Mouse (Mus musculus) ES-E14 (cell line): ENCODE measurements around the gene Clec14a. TPM values are rescaled to one million over a fixed set of nuclear protein-coding genes. Genes with fewer than 3 reads are reported as not detected.

Experiments
- DNase-seq: peaks from one replicate; pipeline ENCODE4 v3.0.0-alpha.2; 2013; ENCODE audit warnings: low read depth, low spot score
- H3K27ac ChIP-seq: 2 replicates; pipeline ENCODE4 v1.5.1; 2012; ENCODE audit warnings: low read depth, mild to moderate bottlenecking, low read length, moderate library complexity, mixed read lengths; ENCODE audit not compliant: poor library complexity, insufficient read depth, severe bottlenecking
- H3K36me3 ChIP-seq: 2 replicates; pipeline ENCODE4 v1.6.1; 2012; ENCODE audit warnings: mild to moderate bottlenecking, low read length, moderate library complexity, mixed read lengths; ENCODE audit not compliant: control insufficient read depth, poor library complexity, insufficient read depth, severe bottlenecking
- H3K4me1 ChIP-seq, 2 experiments: fragments of 150-350 bp in 1 of 2; sonication (generic) in 1 of 2; 2 replicates each; pipeline ENCODE4 v1.6.1; 2012; ENCODE audit warnings: low read length in 2 of 2, mild to moderate bottlenecking in 1 of 2, mixed read lengths in 1 of 2; ENCODE audit not compliant: control insufficient read depth in 2 of 2, insufficient read depth in 2 of 2, poor library complexity in 1 of 2
- H3K4me3 ChIP-seq, 2 experiments: fragments of 150-350 bp in 1 of 2; sonication (generic) in 1 of 2; 2 replicates each; pipeline ENCODE4 v1.5.1; 2012; ENCODE audit warnings: low read length in 2 of 2, low read depth in 1 of 2, mild to moderate bottlenecking in 1 of 2, mixed read lengths in 1 of 2; ENCODE audit not compliant: insufficient read depth in 1 of 2, poor library complexity in 1 of 2, severe bottlenecking in 1 of 2
- H3K9ac ChIP-seq: 2 replicates; pipeline ENCODE4 v1.6.1; 2012; ENCODE audit warnings: low read depth, mild to moderate bottlenecking, low read length, mixed read lengths; ENCODE audit not compliant: poor library complexity, insufficient read depth, severe bottlenecking
- H3K9me3 ChIP-seq: fragments of 150-350 bp; sonication (generic); 2 replicates; pipeline ENCODE4 v1.6.1; 2012; ENCODE audit warnings: low read depth, mild to moderate bottlenecking, low read length; ENCODE audit not compliant: control insufficient read depth, insufficient read depth
- CHD2 ChIP-seq: IDR thresholded peaks from 2 replicates; pipeline ENCODE4 v1.6.1; 2014; ENCODE audit warnings: mild to moderate bottlenecking, low read depth, low read length, inconsistent platforms
- HCFC1 ChIP-seq: IDR thresholded peaks from 2 replicates; pipeline ENCODE4 v1.6.1; 2012; ENCODE audit warnings: low read length, inconsistent platforms, borderline replicate concordance; ENCODE audit not compliant: insufficient read depth
- MAFK ChIP-seq: IDR thresholded peaks from 2 replicates; pipeline ENCODE4 v1.6.1; 2014; ENCODE audit warnings: mild to moderate bottlenecking, low read depth, low read length, inconsistent platforms; ENCODE audit not compliant: insufficient read depth
- ZC3H11A ChIP-seq: IDR thresholded peaks from 2 replicates; pipeline ENCODE4 v1.6.1; 2012; ENCODE audit warnings: low read depth, mild to moderate bottlenecking, inconsistent platforms, low read length, borderline replicate concordance
- ZNF384 ChIP-seq: IDR thresholded peaks from 2 replicates; pipeline ENCODE4 v1.6.1; 2012; ENCODE audit warnings: low read depth, low read length, inconsistent platforms
- in situ Hi-C, 2 experiments: fragments of 600-800 bp; cut with MboI; formaldehyde crosslinking; loops; one replicate each; pipeline ENCODE4 v1.15.1; 2025; ENCODE audit warnings: low sequenced_read_pairs in 2 of 2, inconsistent platforms in 1 of 2; ENCODE audit not compliant: unreplicated experiment in 2 of 2
- total RNA-seq: library from RNA; depleted of rRNA; stranded (reverse); fragments of 300-350 nt; gene quantifications from 2 replicates; pipeline ENCODE4 v1.2.3, GENCODE M21; 2012; rRNA removed

Gene Clec14a
- total RNA-seq, 1 experiment = 0.18 TPM

- TF ChIP-seq MAFK (no peak), ZNF384 (no peak), HCFC1 (no peak), ZC3H11A (no peak), CHD2 (no peak)
- H3K4me1 ChIP-seq = no peaks in the 10 kb centered on the region
- H3K9ac ChIP-seq = no peak overlapping the region
- H3K36me3 ChIP-seq = no peaks in the 10 kb centered on the region
- in situ Hi-C loops = no loop called here
- no peak for DNase-seq
- no peak overlapping the region for H3K4me3 ChIP-seq
- H3K9me3 ChIP-seq = no peaks in the 10 kb centered on the region
- no peak overlapping the region for H3K27ac ChIP-seq
Measured at GRCm38 (mm10) chr12:58251901-58252300, 17.2 kb downstream of the Clec14a start.

- no peak for TF ChIP-seq HCFC1
- no peak for TF ChIP-seq ZNF384
- TF ChIP-seq ZC3H11A = no peak
- TF ChIP-seq CHD2 = no peak
- TF ChIP-seq MAFK = no peak
- no peak overlapping the region for H3K9ac ChIP-seq
- in situ Hi-C loops = no loop called here
- no peaks in the 10 kb centered on the region for H3K4me1 ChIP-seq
- H3K4me3 ChIP-seq = no peak overlapping the region
- H3K9me3 ChIP-seq = no peaks in the 10 kb centered on the region
- DNase-seq = no peak
- H3K27ac ChIP-seq = no peak overlapping the region
- no peaks in the 10 kb centered on the region for H3K36me3 ChIP-seq
Measured at GRCm38 (mm10) chr12:58232489-58232888, 36.6 kb downstream of the Clec14a start.

DNA sequence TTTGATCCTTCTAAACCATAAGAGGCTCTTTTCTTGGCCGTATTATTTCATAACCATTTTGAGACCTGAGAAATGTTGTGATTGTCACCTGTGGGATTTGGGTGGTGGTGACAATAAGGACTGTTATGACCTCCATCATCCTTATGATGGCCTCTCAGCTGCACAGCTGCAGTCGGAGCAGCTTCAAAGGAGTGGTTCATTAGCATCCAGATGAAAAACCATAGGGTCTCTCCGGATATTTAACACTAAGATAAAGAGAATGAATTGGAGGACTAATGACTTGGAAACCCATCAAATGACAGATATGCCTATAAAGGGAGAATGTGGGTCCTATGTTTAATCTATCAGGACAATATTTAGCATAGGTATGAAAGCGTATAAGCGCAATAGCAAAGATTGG, 43.4 kb downstream of the Clec14a start:
- in situ Hi-C loops = no loop called here
- TF ChIP-seq ZNF384 (no peak), HCFC1 (no peak), CHD2 (no peak), ZC3H11A (no peak), MAFK (no peak)
- H3K9me3 ChIP-seq = no peaks in the 10 kb centered on the region
- H3K27ac ChIP-seq = no peak overlapping the region
- no peaks in the 10 kb centered on the region for H3K36me3 ChIP-seq
- H3K9ac ChIP-seq = no peak overlapping the region
- H3K4me3 ChIP-seq = no peak overlapping the region
- DNase-seq = no peak
- no peaks in the 10 kb centered on the region for H3K4me1 ChIP-seq

GRCm38 (mm10) chr12:58219078-58219477, 50.0 kb downstream of the Clec14a start:
- no peak for DNase-seq
- H3K9ac ChIP-seq = no peak overlapping the region
- in situ Hi-C loops = loop anchor here in 1 of 2 experiments (10.0 to 25.0 kb wide), 2 partner anchors 674 to 1532 kb away; partner anchors contain the start of genes Foxa1 and Pax9
- H3K36me3 ChIP-seq = no peaks in the 10 kb centered on the region
- H3K9me3 ChIP-seq = no peaks in the 10 kb centered on the region
- TF ChIP-seq ZNF384 = no peak
- no peak for TF ChIP-seq HCFC1
- TF ChIP-seq CHD2 = no peak
- no peak for TF ChIP-seq MAFK
- TF ChIP-seq ZC3H11A = no peak
- H3K4me1 ChIP-seq = 0 out of 4 replicates have a peak, but pooled peaks cover 0 to 2% of the 10 kb centered on the region in 2 experiments
- H3K27ac ChIP-seq = no peak overlapping the region
- H3K4me3 ChIP-seq = no peak overlapping the region

- no peak for TF ChIP-seq ZC3H11A
- no peak for TF ChIP-seq MAFK
- TF ChIP-seq ZNF384 = no peak
- TF ChIP-seq CHD2 = no peak
- TF ChIP-seq HCFC1 = no peak
- Histone ChIP-seq H3K27ac (no peak overlapping the region), H3K36me3 (no peaks in the 10 kb centered on the region), H3K9me3 (no peaks in the 10 kb centered on the region), H3K4me1 (peaks cover 0 to 10% of the 10 kb centered on the region in 2 experiments; a peak in 1 of 4 replicates), H3K9ac (no peak overlapping the region), H3K4me3 (no peak overlapping the region)
- in situ Hi-C loops = loop anchor here in 1 of 2 experiments (10.0 to 25.0 kb wide), 2 partner anchors 671 to 1529 kb away; partner anchors contain the start of genes Foxa1 and Pax9
- DNase-seq = no peak
Measured at GRCm38 (mm10) chr12:58216218-58216617, 52.9 kb downstream of the Clec14a start.

Other genes with a start within 250 kb of the Clec14a start
- gene Sstr1, start 57.5 kb downstream of the Clec14a start, total RNA-seq = not detected in 2 replicates